Mouse (Mus musculus) heart, embryonic 13.5 days (tissue): ENCODE measurements at regions not wholly inside any gene's neighbourhood (a gene's known extent, or its start where the extent isn't known, plus 50 kb on each side); places are given as distances from the start of the nearest gene placed in this dataset.

ENCODE experiments used
- ATAC-seq: fragments of 200-750 bp; cut with Nextera tagmentation; 2 replicates; pipeline ENCODE4 v1.8.0; 2017; ENCODE audit warnings: moderate TSS enrichment; ENCODE audit not compliant: insufficient number of reproducible peaks, low FRiP score, low TSS enrichment; ENCODE audit errors: extremely low read depth
- H3K27ac ChIP-seq: fragments of 300-500 bp; sonication (generic); replicated peaks from 2 replicates; pipeline ENCODE4 v1.5.1; 2015; ENCODE audit warnings: moderate library complexity, mild to moderate bottlenecking, inconsistent platforms
- H3K27me3 ChIP-seq: fragments of 300-500 bp; sonication (generic); replicated peaks from 2 replicates; pipeline ENCODE4 v1.6.1; 2015; ENCODE audit warnings: mild to moderate bottlenecking, inconsistent platforms
- H3K36me3 ChIP-seq: fragments of 300-500 bp; sonication (generic); 2 replicates; pipeline ENCODE4 v1.6.1; 2015; ENCODE audit warnings: mild to moderate bottlenecking, inconsistent platforms
- H3K4me1 ChIP-seq: fragments of 300-500 bp; sonication (generic); 2 replicates; pipeline ENCODE4 v1.6.1; 2015; ENCODE audit warnings: inconsistent platforms
- H3K4me2 ChIP-seq: fragments of 300-500 bp; sonication (generic); 2 replicates; pipeline ENCODE4 v1.6.1; 2015; ENCODE audit warnings: inconsistent platforms, mild to moderate bottlenecking, moderate library complexity
- H3K4me3 ChIP-seq: fragments of 300-500 bp; sonication (generic); 2 replicates; pipeline ENCODE4 v1.5.1; 2015; ENCODE audit warnings: moderate library complexity, mild to moderate bottlenecking, inconsistent platforms
- H3K9ac ChIP-seq: fragments of 300-500 bp; sonication (generic); 2 replicates; pipeline ENCODE4 v1.6.1; 2015; ENCODE audit warnings: inconsistent platforms, mild to moderate bottlenecking, moderate library complexity
- H3K9me3 ChIP-seq: fragments of 300-500 bp; sonication (generic); 2 replicates; pipeline ENCODE4 v1.6.1; 2016; ENCODE audit warnings: inconsistent platforms
- WGBS: fragments of 180-500 bp; shearing (Covaris S2); methylation state at CpG from one replicate; pipeline ENCODE4 v1.1.7; 2015; ENCODE audit warnings: mixed read lengths; 5-methylcytosine and 5-hydroxymethylcytosine counted together

DNA sequence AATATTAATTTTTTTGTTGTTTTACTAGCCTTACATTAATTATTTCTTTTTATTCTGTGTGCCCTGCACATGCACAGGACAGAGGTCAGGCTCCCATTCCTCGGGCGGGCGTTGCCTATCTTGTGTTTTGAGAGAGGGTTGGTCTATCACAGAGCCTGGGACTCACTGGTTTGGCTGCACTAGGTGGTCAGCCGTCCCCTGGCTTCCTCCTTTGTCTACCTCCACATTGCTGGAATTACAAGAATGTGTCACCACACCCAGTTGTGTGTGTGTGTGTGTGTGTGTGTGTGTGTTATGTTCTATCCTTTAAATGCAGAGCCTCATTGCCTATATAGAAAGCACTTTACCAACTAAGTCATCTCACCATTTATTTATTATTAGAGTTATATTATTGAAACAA is 478.5 kb downstream of the Zfp704 start:
- 58% methylated on average over 4 of the region's 4 CpGs for WGBS
- Histone ChIP-seq H3K27ac (no peak overlapping the region), H3K27me3 (no peaks in the 10 kb centered on the region), H3K4me2 (no peak overlapping the region), H3K4me1 (peaks cover 28% of the 10 kb centered on the region), H3K4me3 (no peak overlapping the region), H3K9ac (no peak overlapping the region), H3K9me3 (no peaks in the 10 kb centered on the region), H3K36me3 (no peaks in the 10 kb centered on the region)
- no peak for ATAC-seq

DNA sequence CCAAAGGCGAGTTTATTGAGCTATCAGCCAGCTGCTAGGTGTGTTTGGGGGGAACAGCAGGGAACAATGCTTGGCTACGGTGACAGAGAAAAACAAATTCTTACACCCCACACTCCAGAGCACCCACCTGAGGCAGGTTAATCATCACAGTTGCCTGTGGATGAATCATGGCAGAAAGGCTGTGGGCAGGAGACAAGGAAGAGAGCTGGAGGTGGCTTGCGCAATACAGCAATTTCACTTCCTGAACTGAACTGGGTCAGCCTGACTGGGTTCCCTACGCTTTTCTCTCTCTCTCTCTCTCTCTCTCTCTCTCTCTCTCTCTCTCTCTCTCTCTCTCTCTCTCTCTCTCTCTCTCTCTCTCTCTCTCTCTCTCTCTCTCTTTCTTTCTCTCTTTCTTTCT is 481.5 kb downstream of the Zfp704 start:
- H3K27me3 ChIP-seq: no peaks in the 10 kb centered on the region
- H3K9me3 ChIP-seq: no peaks in the 10 kb centered on the region
- H3K36me3 ChIP-seq: no peaks in the 10 kb centered on the region
- 86% methylated on average over 4 of the region's 4 CpGs for WGBS
- H3K9ac ChIP-seq: no peak overlapping the region
- no peak overlapping the region for H3K4me3 ChIP-seq
- H3K27ac ChIP-seq: no peak overlapping the region
- H3K4me1 ChIP-seq: peaks cover 23% of the 10 kb centered on the region
- H3K4me2 ChIP-seq: no peak overlapping the region
- ATAC-seq: no peak

DNA sequence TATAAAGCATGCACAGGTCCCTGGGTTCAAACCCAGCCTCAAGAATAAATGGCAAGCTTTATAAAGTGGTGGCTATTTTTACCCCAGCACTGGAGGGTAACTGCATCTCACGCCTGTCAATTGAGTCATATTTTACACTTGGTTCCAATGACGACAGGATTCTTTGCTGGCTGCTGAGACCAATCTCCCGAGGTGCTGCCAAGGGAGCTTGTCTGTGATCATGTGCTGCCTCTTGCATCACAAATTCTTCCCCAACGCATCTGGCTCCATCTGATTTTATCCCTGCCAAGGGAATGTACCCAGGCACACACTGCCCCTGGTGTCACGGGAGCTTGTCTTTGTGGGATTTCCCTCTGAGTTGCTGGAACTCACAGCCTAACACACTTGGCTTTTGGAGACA is 486.8 kb downstream of the Zfp704 start:
- peak overlapping the region; percentile 79 for H3K27ac ChIP-seq
- H3K27me3 ChIP-seq: no peaks in the 10 kb centered on the region
- no peak overlapping the region for H3K4me3 ChIP-seq
- 0 out of 2 replicates have a peak overlapping the region, but pooled peaks have one; percentile 11 for H3K9ac ChIP-seq
- H3K9me3 ChIP-seq: no peaks in the 10 kb centered on the region
- no peaks in the 10 kb centered on the region for H3K36me3 ChIP-seq
- ATAC-seq: no peak
- peak overlapping the region; percentile 16; the same call in 1 of the 2 replicates for H3K4me2 ChIP-seq
- peaks cover 14% of the 10 kb centered on the region for H3K4me1 ChIP-seq
- WGBS: 28% methylated on average over 5 of the region's 5 CpGs

GRCm38 (mm10) chr3:9117913-9118312 is 492.0 kb downstream of the Zfp704 start:
- Histone ChIP-seq H3K27ac (no peak overlapping the region), H3K9ac (no peak overlapping the region), H3K36me3 (no peaks in the 10 kb centered on the region), H3K4me3 (no peak overlapping the region), H3K27me3 (no peaks in the 10 kb centered on the region), H3K9me3 (no peaks in the 10 kb centered on the region), H3K4me1 (peaks cover 15% of the 10 kb centered on the region), H3K4me2 (no peak overlapping the region)
- WGBS: 70% methylated on average over 3 of the region's 3 CpGs
- ATAC-seq: no peak

- no peaks in the 10 kb centered on the region for H3K27me3 ChIP-seq
- 63% methylated on average over 5 of the region's 5 CpGs for WGBS
- no peak overlapping the region for H3K9ac ChIP-seq
- no peak overlapping the region for H3K4me2 ChIP-seq
- no peak overlapping the region for H3K27ac ChIP-seq
- no peak for ATAC-seq
- no peak overlapping the region for H3K4me3 ChIP-seq
- H3K36me3 ChIP-seq: no peaks in the 10 kb centered on the region
- H3K4me1 ChIP-seq: peaks cover 25% of the 10 kb centered on the region
- H3K9me3 ChIP-seq: no peaks in the 10 kb centered on the region
Measured at GRCm38 (mm10) chr3:9113410-9113809, 496.5 kb downstream of the Zfp704 start.

GRCm38 (mm10) chr3:9110741-9111140 is 499.1 kb downstream of the Zfp704 start:
- Histone ChIP-seq H3K4me1 (peaks cover 24% of the 10 kb centered on the region), H3K4me3 (no peak overlapping the region), H3K36me3 (no peaks in the 10 kb centered on the region), H3K27ac (no peak overlapping the region), H3K9ac (0 out of 2 replicates have a peak overlapping the region, but pooled peaks have one; percentile 14), H3K27me3 (no peaks in the 10 kb centered on the region), H3K4me2 (no peak overlapping the region), H3K9me3 (no peaks in the 10 kb centered on the region)
- 23% methylated on average over 11 of the region's 11 CpGs for WGBS
- ATAC-seq: no peak

- Histone ChIP-seq H3K27me3 (no peaks in the 10 kb centered on the region), H3K4me3 (no peak overlapping the region), H3K36me3 (no peaks in the 10 kb centered on the region), H3K27ac (no peak overlapping the region), H3K4me2 (no peak overlapping the region), H3K9me3 (no peaks in the 10 kb centered on the region), H3K9ac (no peak overlapping the region), H3K4me1 (peaks cover 31% of the 10 kb centered on the region)
- no peak for ATAC-seq
- 38% methylated on average over 8 of the region's 8 CpGs for WGBS
Measured at GRCm38 (mm10) chr3:9109991-9110390, 499.9 kb downstream of the Zfp704 start.

DNA sequence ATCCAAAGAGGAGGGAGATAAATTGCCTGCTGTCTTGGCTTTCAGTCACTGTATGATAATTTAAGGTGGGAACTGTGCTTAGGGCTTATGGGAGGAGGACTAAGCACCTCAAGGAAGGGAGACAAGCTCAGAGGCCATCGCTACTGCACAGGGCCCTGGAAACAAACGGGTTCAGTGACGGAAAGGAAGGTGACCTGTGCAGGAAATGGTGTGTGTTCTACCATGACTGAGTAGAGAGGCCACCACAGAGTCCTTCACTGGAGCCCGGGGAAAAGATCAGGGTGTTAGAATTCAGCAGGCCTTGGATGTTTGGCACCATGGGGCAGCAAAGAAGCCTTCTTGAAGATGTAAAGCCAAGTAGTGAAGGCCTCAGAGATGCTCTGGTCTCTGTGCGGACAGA is 500.4 kb downstream of the Zfp704 start:
- H3K4me3 ChIP-seq: no peak overlapping the region
- no peaks in the 10 kb centered on the region for H3K36me3 ChIP-seq
- WGBS: 81% methylated on average over 5 of the region's 5 CpGs
- H3K27ac ChIP-seq: no peak overlapping the region
- ATAC-seq: no peak
- no peaks in the 10 kb centered on the region for H3K9me3 ChIP-seq
- no peak overlapping the region for H3K9ac ChIP-seq
- no peak overlapping the region for H3K4me2 ChIP-seq
- H3K27me3 ChIP-seq: no peaks in the 10 kb centered on the region
- peaks cover 33% of the 10 kb centered on the region for H3K4me1 ChIP-seq

DNA sequence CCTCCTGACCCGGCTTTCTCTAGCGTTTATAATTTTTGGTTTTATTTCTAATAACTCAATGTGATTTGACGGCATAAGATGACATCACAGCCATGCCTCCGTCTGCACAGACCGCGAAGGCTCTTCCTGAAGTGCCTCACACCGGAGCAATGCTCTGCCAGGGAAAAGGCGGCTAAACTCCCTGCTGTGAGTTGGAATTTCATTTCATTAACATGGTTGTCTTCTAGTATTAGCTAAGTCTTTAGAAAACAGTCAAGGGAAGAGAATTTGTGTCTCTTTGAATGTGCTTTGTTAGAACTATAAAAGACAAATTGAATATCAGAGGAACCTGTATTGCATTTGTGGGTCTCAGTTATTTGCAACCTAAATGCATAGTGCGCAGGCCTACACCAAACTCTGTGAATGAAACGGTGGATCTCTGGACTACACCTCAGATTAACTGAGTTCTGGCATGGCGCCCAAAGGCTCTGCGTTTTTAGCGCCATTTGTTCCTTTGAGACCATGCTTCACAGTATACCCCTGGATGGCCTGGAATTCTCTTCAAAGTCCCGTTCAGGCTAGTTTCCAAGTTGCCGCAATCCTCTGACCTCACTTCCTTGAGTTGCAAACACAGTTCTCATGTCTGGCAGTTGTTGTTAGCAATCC is 502.0 kb downstream of the Zfp704 start:
- no peak for ATAC-seq
- 76% methylated on average over 15 of the region's 15 CpGs for WGBS
- H3K27me3 ChIP-seq: no peaks in the 10 kb centered on the region

DNA sequence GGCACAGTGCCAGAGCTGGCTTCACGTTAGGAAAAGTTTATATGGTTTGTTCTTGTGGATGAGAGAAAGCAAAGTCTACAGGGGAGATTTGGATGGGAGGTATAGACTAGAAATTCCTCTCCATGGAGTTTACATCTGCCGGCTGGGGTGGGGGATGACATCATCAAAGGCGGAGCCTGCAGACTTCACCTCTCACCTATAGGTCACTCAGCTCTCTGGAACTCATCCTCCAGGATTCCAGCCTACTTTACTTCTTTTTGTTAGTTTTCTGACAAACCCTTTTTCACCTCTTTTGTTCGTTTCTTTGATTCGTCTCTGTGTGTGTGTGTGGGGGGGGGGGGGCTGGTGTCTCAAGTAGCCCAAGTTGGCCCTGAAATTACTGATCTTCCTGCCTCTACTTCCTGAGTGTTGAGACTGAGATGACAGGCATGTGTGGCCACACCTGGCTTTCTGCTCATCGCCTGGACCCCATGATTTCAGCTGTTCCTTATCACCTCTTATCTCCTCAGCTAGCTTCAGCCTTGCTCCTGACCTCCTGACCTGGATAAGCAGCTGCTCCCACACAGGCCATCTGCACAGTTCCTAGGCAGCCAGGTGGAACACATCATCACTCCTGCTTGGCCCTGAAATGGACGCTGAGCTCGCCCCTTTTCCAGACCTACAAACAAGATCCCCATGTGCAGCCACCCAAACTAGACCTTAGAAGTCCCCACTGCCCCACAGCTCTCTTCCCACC is 504.5 kb downstream of the Zfp704 start:
- H3K4me1 ChIP-seq: peaks cover 17% of the 10 kb centered on the region
- ATAC-seq: no peak
- H3K27ac ChIP-seq: no peak overlapping the region
- H3K4me3 ChIP-seq: no peak overlapping the region
- H3K9me3 ChIP-seq: no peaks in the 10 kb centered on the region
- H3K36me3 ChIP-seq: no peaks in the 10 kb centered on the region
- WGBS: 24% methylated on average over 8 of the region's 8 CpGs
- H3K9ac ChIP-seq: no peak overlapping the region
- H3K27me3 ChIP-seq: no peaks in the 10 kb centered on the region
- no peak overlapping the region for H3K4me2 ChIP-seq

More for the DNA sequence above, 502.0 kb downstream of the Zfp704 start:
- H3K4me2 ChIP-seq: no peak overlapping the region
- no peak overlapping the region for H3K27ac ChIP-seq
- H3K9me3 ChIP-seq: no peaks in the 10 kb centered on the region
- no peak overlapping the region for H3K4me3 ChIP-seq
- H3K9ac ChIP-seq: no peak overlapping the region
- H3K4me1 ChIP-seq: peaks cover 27% of the 10 kb centered on the region
- no peaks in the 10 kb centered on the region for H3K36me3 ChIP-seq

- Histone ChIP-seq H3K4me3 (no peak overlapping the region), H3K36me3 (no peaks in the 10 kb centered on the region), H3K4me2 (no peak overlapping the region), H3K27ac (no peak overlapping the region), H3K9ac (no peak overlapping the region), H3K9me3 (no peaks in the 10 kb centered on the region), H3K27me3 (no peaks in the 10 kb centered on the region), H3K4me1 (peaks cover 10% of the 10 kb centered on the region)
- WGBS: 76% methylated on average over 6 of the region's 6 CpGs
- no peak for ATAC-seq
Measured at GRCm38 (mm10) chr3:9103456-9103855, 506.4 kb downstream of the Zfp704 start.

- WGBS: 43% methylated on average over 3 of the region's 3 CpGs
- no peak overlapping the region for H3K4me3 ChIP-seq
- H3K27ac ChIP-seq: no peak overlapping the region
- no peaks in the 10 kb centered on the region for H3K27me3 ChIP-seq
- H3K4me2 ChIP-seq: no peak overlapping the region
- H3K9ac ChIP-seq: no peak overlapping the region
- H3K4me1 ChIP-seq: peaks cover 10% of the 10 kb centered on the region
- H3K36me3 ChIP-seq: no peaks in the 10 kb centered on the region
- H3K9me3 ChIP-seq: no peaks in the 10 kb centered on the region
- no peak for ATAC-seq
Measured at GRCm38 (mm10) chr3:9101240-9101639, 508.6 kb downstream of the Zfp704 start.
